Mouse (Mus musculus): ENCODE measurements around the gene Aldh1l1.

The Aldh1l1 gene

DNA sequence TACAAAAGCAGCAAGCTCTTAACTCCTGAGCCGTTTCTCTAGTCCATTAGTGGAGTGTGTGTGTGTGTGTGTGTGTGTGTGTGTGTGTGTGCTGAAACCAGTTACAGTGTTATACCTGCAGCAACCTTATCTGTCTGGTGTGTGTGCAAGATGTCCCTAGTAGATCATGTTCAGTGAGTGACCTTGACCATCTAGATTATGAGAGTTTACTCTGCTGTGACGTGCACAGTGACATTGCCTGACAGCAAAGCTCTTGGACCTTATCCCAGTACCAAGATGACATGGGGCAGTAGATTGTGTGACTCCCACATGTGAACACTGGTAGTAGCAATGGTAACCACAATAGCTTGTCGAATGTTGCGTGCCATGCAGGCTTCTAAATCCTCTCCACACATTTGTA, 114.1 kb downstream of the Aldh1l1 start:
- no peak for DNase-seq

DNA sequence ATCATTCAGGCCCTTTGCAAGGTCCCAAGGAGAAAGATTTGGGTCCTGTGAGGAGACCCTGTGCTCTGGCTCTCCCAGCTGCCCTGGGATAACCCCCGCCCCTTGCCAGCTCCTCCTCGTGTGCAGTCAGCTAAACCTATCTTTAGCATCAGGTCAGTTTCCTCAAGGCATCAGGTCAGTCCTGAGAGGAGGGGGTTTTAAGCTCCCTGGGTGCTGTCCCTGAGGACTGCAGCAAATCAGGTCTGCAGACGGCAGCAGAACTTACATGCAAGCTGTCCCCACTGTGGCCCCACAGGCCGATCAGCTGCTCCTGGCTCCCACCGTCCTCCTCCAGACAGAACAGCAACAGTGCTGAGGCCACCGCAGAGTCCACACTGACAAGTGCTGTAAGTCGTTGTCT, 115.5 kb downstream of the Aldh1l1 start:
- no peak for DNase-seq

DNA sequence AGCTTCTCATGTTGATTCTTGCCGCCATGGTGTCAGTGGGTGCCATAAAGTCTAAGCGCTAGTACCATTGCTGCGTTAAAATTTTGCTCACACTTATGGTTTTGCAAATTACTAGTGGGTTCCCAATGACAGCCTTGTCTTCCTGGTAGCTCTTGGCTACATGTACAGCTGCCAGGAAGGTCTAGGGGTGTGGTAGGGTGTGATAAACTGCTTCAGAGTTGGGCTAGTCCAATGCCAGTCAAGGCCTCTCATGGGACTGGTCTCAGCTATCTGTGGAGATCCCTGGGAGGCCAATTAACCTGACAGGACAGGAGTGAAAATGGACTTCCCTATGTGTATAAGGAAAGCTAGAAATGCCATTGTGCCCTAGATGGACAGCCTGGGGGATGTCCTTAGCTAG, 116.1 kb downstream of the Aldh1l1 start:
- no peak for DNase-seq

DNA sequence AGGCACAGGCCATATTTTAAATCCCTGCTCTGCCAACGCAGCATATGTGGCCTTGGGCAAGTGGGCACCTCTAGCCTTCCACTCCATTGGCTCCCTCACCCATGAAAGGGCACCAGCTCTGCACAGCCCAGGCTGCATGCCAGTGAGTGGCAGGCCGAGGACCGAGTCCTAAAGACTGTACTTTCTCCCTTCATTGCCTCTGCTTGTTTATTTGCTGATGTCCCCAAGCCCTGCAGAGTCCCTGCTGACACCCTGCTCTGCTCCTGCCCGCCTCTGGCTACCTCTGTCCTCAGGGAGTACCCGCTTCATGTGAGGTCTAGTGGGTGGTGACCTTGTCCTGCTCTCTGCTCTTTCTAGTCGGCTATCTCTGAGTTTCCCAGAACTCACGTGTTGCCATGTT, 116.9 kb downstream of the Aldh1l1 start:
- no peak for DNase-seq

DNA sequence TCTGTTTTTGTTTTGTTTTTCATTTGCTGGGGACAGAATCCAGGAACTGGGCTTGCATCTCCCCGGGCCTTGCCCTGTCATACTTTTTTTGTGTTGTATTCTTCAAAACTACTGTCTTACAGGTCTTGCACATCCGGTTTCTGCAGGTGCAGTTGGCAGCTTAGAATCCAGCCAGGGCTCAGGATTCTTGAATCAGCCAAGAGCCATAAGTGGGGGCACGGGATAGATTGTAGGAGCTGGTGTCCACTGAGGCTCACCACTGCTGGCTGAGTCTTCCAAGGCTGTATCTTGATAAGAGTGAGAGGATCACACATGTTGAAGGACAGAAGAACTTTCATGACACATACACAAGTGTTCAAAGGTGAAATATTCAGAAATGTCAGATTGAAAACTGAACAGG, 117.9 kb downstream of the Aldh1l1 start:
- DNase-seq: no peak

DNA sequence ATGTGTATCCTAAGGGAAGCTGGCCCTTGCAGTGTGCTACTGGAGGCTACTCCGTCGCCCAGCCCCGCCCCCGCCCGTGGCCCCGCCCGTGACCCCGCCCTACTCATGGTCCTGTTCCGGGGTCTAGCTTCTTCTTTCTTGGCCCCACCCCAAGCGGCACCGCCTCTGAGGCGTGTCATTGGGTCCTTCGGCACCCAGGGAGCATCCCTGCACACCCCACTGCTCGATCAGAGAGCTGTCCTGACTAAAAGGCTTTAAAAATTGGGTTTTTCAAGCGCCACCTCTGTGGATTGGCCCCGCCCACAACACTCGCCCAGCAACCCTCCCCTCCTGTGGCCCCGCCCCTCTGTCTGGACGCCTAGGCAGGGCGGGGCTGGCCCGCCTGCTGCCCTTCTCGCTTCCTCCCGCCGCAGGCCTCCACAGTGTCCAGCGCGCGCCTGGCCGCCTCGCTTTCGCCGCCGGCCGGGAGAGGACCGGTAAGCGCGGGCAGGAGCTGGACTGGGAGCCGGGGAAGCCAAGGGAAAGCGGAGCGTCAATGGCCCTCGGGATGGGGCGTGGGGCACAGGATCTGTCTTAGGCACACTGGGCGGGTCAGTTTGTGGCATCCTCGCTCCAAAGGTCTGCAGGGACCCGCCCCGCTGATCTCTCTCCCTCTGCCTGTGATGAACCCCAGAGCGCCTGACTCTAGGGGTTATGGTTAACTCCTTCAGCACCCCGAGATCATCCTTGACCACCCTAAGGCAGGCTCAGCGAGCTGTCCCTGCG, 118.5 kb downstream of the Aldh1l1 start, which contains the start of gene Slc41a3:
TSS of gene Slc41a3 (plus strand) at position 193 of the 765 bp plus-strand sequence.
- DNase-seq: peak; percentile 95

DNA sequence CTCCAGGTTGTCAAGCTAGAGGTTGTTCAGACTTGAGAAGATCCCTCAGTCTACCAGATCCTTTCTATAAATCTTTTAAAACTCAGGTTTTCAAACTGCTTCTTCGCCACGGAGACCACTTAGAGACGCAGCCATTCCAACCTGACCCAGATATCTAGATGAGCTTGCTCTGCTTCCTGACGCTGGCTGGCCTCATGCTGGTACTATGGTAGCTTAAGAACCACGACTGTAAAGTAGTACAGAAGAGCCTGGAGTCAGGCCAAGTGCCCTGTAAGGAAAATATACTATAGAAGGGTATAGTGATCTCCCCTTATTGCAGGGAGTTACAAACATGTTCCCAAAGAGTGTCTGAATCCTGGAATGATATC, 119.1 kb downstream of the Aldh1l1 start:
- DNase-seq: no peak

DNA sequence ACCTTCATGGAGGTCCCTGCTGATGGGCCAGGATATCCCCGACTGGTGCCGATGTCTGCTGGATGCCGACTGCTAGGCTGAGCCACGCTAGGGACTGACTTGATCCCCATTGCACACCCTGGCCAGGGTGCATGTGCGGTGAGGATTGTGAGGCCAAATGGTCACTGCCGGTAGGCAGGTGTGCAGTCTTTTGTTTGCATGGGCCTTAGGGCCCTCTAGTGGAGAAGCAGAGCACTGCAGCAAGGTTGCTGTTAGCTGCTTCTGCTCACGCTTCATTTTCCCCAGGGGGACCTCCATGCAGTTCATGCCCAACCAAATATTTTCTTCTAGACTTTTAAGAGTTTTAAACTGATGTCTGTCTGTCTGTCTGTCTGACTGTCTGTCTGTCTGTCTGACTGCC, 120.3 kb downstream of the Aldh1l1 start:
- DNase-seq: peak; percentile 75

DNA sequence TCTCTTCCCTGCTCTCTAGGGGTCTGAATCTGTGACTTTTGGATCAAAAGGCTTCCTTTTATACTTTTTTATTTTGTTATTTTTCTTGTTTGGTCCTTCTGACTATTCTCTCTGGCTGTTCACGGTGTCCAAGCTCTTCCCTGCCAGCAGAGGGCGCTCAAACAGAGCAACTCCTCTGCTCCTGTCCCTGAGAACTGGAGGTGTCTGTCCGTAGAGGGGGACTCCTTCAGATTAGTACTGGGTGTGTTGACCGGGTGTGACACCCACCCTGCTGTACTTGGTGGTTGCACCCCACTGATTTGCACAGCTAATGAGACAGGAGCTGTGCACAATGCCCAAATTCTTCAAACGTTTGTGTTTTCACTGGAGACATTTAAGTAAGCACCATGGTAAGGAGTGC, 121.0 kb downstream of the Aldh1l1 start:
- DNase-seq: peak; percentile 55

DNA sequence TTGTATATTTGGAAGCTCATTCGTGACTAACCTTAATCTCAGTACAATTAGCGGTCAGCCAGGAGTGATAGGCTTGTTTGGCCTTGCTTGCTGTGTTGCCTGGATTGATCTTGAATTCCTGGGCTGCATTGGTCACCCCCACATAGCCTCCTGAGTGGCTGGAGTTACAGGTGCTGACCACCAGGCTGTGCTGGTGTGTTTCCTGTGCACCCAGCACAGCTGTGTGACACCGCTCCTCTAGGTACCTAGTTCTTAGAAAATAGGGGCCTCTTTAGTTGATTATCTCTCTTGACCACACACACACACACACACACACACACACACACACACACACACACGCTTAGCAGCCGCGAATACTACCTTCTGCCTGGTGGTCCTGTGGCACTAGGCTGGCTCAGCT, 122.0 kb downstream of the Aldh1l1 start:
- no peak for DNase-seq

DNA sequence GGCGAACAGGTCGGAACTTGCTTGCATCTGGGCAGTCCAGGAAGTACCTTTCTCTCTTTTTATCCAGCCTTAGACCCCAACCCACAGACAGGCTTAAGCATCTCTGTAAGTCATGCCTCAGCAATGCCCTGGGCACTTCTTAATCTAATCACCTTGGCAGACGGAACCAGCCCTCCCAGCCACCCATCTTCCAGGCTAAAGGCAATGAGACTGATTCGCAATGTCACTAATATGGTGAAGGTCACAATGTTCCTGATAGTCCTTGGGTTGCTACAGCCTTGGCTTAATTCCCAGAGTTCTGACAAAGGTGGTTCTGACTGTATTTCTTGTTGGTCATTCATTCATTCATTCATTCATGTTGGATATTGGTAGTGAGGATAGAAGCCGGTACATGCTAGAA, 124.0 kb downstream of the Aldh1l1 start:
- DNase-seq: no peak

DNA sequence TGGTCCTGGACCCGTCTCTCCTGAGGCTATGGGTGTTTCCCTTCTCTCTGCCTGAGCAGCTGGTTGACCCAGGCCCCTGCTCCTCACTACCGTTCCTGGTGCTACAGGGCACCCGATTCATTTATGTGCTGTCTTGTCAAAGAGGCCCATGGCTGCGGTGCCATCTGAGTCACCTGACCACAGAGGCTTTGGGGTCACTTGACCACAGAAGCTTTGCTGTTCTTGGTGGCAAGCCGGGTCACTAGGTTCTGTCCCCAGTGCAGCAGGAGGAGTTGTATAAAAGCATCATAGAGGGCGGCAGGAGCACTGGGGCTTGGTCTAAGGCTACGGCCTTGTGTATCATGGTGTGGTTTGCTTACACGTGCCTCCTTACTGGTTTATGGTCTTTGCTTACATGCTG, 127.0 kb downstream of the Aldh1l1 start:
- no peak for DNase-seq

DNA sequence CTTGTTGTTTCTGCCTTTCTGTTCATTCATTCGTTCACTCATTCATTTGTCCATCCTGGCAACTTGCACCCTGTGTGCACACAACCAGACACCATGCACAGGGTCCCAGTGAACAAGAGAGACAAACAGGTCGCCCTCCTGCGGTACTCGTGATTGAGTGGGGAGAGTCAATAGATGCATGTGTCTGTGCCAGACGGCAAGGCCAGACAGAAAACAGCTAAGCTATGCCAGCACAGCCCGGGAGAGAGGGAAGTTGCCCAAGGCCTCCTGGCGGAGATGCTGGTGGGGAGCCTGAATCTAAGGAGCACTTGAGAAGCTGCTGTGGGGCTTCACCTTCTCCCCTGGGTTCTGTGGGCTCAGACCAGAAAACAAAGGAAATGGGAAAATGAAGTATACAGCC, 129.1 kb downstream of the Aldh1l1 start:
- DNase-seq: no peak

DNA sequence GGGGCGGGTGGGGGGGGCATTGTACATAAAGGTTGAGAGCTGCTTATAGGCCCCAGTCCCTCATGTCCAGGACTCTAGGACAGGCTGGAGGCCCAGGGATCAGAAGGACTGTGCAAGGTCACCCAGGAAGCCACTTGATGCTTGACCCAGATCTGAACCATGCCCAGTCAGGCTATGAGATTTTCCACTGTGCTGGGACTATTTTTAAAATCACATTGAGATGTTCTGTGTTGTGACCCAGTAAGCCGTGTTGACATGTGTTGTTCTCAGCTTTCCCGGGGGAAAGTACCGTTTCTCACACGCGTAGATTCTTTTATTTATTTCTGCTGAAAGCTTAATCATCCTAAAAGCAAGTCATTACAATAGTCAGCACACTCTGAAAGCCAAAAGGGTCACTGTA, 129.8 kb downstream of the Aldh1l1 start:
- no peak for DNase-seq

DNA sequence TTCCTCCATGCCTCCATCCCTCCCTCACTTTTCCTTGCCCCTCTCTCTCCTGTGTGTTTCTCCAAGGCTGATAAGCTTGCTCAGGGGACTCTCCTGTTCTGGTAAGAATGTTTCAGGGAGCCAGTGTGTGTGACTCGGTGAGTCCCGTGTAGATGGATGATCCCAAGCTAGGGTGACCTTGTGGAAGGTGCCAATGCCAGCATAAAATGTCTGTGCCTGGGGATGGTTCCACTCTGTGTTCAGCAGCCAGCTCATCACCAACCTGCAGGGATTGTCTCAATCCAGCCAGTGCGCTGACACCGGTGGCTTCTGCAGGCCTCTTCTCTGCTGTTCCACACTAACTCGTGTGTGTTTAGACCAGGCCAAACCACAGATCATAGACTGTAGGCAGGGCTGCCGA, 130.3 kb downstream of the Aldh1l1 start:
- DNase-seq: no peak

DNA sequence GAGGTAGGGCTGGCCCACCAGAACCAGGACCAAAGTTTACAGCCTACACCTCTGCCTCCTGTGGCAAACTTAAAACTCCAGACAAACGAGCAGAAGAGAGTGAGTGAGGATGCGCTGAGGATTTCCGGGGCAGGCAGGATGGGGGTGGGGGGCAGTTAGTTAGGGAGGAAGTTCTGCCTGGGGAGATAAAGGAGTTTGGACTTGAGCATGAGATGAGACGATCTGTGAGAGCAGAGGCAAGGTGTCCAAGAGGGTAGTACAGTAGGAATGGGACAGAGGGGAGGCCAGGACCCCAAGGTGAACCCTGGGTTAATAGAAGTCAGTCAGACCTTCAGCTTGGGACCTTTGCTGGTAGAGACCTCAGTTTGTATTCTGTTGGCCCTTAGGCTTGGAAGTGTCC, 132.0 kb downstream of the Aldh1l1 start:
- DNase-seq: no peak

DNA sequence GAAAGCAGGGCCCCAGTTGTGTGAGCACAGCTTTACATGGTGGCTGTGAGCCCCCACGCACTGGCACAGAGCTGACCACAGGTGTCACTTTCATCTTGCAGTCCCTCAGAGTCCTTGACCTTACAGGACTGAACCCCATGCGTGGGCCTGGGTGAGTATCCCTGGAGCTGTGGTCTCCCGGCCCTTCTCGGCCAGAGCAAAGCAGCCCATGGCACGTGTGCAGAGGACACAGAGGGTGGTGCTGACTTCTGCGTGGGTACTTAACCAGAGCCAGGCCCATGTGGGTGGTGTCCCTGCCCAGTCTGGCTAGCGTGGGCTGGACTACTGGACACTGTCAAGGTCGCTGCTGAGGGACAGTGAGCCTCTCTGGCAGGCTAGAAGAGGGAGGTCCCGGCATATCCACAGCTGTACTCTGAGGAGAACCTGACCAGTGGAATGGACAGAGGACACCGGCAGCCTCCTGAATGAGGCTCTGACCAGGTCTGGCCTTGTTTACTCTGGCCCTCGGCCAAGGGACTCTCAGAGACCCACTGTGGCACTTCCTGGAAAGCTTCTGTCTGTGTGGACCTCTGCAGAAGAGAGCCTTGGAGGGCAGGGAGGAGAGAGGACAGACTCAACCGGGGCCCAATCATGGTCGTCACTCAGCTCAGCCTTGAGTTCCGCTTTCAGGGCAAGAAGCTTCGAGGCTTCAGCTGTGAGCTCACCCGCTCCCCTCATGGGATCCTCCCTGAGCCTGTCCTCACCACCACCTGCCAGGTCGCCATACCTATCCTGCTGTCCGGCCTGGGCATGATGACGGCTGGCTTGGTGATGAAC, 132.8 kb downstream of the Aldh1l1 start:
- DNase-seq: no peak

DNA sequence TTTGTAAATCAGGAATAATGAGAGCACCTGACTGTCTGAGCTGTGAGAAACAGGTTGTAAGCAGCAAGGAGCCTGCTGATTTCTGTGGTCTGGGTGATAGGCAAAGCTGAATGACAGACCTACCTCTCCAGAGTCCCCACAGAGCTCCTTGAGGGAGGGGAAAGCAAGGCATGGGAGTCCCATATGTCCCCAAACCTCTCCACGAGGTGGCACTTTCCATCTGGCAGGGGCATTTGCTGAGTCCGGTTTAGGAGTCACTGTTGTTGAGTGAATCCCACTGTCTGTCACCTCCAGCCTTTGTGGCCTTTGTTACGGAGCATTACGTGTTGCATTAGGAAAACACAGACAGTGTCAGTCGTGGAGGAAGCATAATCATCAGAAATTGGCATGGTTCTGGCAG, 133.7 kb downstream of the Aldh1l1 start:
- DNase-seq: no peak

DNA sequence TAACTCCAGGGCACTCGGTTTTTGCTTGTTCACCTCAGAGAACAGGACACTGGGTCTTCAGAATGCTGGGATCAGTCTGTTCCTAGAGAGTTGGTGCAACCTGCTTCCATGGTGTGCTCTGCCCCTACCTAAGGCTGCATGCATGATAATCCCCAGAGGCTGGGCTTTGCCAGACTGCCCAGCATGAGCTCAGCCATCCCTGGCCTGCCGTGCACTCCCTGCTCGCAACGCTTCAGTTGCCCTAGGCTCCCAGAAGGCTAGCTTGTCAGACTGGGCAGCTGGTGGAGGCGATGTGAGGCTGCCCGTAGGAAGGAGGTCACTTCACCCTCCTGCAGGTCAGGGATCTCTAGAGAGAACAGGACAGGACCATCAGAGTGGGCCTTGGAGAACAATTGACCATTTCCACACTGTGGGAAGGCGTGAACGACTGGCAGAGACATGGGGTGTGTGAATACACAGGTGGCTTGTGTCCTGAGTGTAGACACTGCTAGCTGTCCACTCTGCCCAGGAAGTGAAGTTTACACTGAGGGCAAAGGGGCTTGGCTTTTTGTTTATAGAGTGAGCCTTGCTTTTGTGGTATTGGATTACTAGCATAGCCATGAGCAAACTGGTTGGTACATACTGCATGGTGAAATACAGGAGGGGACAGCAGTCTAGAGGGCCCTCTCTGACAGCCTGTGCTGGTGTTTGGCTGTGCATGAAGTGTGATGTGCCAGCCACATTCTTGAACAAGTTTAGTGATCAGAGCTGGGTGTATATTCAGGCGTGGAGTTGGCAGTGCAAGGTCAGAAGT, 134.8 kb downstream of the Aldh1l1 start:
- no peak for DNase-seq

DNA sequence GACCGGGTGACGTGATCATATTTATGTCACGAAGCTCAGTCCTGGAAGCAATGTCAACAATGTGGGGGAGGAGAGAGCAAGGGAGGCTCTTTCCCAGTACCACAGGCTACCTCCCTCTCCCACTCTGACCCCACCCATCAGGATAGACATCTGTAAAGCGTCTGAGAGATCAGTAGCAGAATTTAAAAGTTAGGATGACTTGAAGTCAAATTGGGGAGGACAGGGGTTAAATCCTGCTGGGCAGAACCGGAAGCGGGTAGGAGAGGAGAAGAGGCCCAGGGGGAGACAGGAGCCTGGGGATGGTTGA, 135.3 kb downstream of the Aldh1l1 start:
- DNase-seq: no peak

DNA sequence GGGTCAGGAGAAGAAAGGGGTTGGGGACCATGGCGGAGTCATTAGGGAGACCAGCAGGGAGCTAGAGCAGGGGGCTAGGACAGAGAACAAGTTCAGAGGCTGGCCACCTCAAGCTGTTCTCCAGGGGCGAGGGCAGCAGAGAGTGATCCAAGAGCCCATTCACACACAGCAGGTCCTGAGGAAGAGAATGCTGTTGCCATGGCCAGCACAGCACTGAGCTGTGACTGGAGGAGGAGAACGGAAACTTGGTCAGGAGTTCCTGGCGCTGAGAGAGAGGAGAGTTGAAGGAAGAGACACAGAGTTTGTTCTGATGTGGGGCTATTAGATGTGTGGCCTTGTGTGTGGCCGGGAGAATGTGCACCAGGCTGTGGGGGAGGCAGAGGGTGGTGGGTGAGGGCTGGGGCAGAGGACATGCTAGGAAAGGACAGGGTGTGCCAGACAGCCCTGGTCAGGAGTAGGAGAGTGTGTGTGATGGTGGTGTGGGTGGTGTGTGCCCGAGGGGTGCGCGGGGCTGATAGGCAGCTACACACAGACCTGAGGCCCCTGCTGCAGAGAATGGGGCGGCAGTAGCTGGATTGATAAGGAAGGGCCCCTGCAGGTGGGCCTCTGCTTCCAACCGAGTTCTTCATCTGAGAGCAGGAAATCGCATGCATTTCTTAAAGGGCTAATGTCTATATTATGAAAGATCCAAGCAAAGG, 136.7 kb downstream of the Aldh1l1 start:
- DNase-seq: no peak

DNA sequence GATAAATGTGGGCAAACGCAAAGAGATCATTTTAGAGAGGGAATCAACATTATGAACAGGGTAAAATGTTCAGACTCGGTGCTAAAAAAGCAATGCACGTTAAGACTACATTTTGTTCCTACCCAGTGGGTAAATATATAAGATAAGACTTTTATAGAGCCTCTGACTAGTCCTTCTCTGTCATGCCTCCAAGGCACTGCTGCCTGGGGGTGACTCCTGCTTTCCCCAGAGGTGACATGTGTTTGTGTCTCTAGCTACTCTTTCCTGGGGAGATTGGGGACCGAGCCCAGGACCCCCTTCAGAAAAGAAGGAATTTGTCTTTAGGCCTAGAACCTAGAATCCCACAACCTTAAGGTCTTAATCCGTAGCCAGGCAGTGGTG, 137.2 kb downstream of the Aldh1l1 start:
- no peak for DNase-seq

DNA sequence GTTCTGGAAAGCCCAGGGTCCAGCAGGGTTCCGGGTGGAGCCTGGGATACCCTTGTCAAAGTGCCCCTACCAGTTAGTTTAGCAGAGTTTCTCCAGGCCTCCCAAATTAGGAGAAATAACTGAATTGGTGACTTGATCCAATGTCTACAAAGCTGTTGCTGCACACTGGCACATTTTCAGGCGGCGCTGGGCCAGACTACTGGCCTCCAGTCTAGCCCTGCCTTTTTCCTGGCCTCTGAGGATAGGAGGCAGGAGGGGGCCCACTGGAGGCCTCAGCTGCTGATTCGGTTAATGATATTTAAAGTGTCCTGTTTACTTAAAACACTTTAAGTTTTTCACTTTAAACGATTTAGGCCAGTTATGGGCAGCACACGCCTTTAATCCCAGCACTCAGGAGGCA, 138.0 kb downstream of the Aldh1l1 start:
- no peak for DNase-seq

Measured in kidney, adult 9 months (tissue).